Mouse (Mus musculus): ENCODE measurements around the gene Srpk1.

The Srpk1 gene

DNA sequence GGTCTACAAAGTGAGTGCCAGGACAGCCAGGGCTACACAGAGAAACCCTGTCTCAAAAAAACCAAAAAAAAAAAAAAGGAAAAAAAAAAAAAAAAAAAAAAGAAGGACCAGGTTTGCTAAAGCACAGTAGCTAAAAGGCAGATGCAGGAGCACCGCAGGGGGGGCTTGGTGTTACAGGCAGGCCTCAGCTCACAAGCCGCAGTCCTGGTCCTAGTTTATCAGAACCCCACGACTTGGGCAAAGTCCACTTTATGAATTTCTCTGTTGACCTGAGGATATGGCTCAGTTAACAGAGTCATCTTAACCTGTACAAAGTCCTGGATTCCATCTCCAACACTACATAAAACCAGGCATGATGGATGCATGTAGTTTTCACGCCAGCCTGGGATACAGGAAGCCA lies 7.2 kb downstream of the Srpk1 start:
- no peak for DNase-seq (ENCODE audit: low spot score in 2 of 2)

- no peak for DNase-seq (ENCODE audit: low spot score in 2 of 2)
These were observed 9.4 kb downstream of the Srpk1 start for GRCm38 (mm10) chr17:28613096-28613495.

- DNase-seq (ENCODE audit: low spot score in 2 of 2), result no peak
These were observed 9.9 kb downstream of the Srpk1 start for GRCm38 (mm10) chr17:28612603-28613002.

DNA sequence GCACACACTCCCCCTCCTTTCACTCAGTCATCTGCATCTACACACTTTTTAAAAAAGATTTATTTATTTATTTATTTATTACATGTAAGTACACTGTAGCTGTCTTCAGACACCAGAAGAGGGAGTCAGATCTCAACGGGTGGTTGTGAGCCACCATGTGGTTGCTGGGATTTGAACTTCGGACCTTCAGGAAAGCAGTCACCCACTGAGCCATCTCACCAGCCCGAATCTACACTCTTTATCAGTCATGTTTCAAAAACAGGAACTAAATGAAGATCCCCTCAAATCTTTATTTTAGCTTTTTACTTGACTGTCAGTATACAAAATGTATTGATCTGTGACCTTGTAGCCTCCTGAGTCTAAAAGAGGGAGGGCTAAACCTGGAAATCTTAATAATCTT lies 13.0 kb downstream of the Srpk1 start:
- DNase-seq (ENCODE audit: low spot score in 2 of 2), result no peak

- DNase-seq (ENCODE audit: low spot score in 2 of 2), result no peak
These were observed 20.8 kb downstream of the Srpk1 start for GRCm38 (mm10) chr17:28601557-28602250.

GRCm38 (mm10) chr17:28600780-28601179 lies 21.7 kb downstream of the Srpk1 start:
- no peak for DNase-seq (ENCODE audit: low spot score in 2 of 2)

DNA sequence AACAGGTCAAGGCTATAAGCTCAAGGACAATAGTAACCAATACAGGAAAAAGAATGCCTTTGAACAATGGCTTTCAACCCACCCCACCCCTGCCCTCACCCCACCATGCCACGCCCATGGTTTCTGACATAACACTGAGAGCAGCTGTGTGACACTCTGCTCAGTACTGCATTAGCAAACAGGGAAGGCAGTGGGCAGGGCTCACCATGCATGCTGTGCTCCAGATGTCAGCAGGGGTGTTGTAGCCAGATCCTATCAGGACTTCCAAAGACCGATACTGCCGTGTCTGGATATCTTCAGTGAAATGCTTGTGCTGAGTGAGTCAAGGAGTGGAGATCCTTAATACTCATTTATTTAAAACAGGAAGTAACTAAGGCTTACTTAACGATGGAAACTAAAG lies 28.5 kb downstream of the Srpk1 start:
- DNase-seq (ENCODE audit: low spot score in 2 of 2), result no peak

GRCm38 (mm10) chr17:28592998-28593397 lies 29.5 kb downstream of the Srpk1 start:
- peak; percentile 31 to 75 for DNase-seq (ENCODE audit: low spot score in 2 of 2)

- DNase-seq (ENCODE audit: low spot score in 2 of 2), result no peak
These were observed 31.0 kb downstream of the Srpk1 start for GRCm38 (mm10) chr17:28591476-28591875.

DNA sequence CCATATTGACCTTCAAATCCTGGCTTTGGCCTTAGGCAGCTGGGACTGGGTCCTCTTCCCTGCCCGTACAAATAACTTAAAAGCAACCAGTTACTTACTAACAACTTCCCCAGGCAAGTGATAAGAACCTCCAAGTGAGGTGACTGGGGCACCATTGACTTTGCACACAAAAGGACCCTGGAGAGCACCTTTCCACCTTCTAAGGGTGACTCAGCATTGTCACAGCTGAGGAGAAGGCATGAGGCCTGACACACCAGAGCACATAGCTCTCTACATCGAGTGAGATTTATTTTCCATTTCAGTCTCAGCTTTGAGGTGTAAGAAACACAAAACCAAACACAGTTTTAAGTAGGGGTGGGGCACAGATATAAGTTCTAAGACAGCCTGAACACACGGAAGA lies 31.9 kb downstream of the Srpk1 start:
- DNase-seq (ENCODE audit: low spot score in 2 of 2), result no peak

- DNase-seq (ENCODE audit: low spot score in 2 of 2), result no peak
These were observed 33.9 kb downstream of the Srpk1 start for GRCm38 (mm10) chr17:28588591-28588990.

- no peak for DNase-seq (ENCODE audit: low spot score in 2 of 2)
These were observed 36.0 kb downstream of the Srpk1 start for GRCm38 (mm10) chr17:28586509-28586908.

DNA sequence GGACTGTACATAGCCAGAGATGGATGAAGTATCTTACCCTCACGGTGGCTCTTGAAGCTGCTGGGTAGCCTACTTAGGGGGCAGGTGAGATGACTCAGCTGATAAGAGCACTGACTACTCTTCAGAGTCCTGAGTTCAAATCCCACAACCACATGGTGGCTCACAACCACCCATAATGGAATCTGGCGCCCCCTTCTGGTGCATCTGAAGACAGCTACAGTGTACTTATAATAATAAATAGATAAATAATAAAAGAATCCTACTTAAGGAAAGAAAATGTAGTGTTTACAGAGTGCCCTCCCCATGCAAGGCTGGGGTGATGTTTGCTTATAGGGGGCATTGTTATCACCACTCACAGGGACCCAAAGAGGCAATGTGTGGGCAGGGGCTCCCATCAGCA lies 41.5 kb downstream of the Srpk1 start:
- DNase-seq (ENCODE audit: low spot score in 2 of 2), result no peak

DNA sequence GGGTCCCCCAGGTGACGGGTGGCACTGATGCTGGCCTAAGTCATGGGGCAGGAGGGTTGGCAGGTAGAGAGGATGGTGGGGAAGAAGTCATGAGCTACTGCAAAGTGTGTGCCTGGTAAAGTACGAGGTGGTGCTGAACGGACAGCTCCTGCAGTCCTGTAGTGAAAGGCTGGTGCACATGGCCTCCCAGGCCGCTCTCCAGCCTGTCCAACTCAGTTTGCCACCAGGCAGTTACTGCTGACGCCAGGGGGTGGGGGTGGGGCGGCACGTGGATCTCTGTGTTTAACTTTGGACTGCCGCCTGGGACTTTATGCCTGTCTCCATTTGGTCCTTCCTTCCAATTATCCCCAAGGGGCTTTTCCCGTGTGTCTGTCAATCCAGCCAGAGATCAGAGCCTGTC lies 42.1 kb downstream of the Srpk1 start:
- no peak for DNase-seq (ENCODE audit: low spot score in 2 of 2)

GRCm38 (mm10) chr17:28575244-28576125 lies 47.0 kb downstream of the Srpk1 start, which contains the start of gene Lhfpl5:
TSS of gene Lhfpl5 (plus strand) at chr17:28575641.
- DNase-seq (ENCODE audit: low spot score in 2 of 2), result no peak

DNA sequence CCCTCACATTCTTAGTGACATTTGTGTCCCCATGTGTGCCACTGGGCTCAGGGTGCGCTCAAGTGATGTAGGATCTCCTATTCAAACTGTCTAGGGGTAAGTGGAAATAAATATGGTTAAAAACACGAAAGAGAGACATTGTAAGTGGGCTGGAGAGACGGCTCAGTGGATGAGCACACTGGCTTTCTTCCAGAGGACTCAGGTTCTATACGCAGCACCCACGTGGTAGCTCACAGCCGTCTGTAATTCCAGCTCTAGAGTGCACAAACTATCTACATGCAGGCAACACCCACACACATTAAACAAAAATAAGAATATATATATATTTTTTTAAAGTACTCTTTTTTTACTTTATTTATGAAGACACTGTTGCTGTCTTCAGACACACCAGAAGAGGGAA lies 49.6 kb downstream of the Srpk1 start:
- no peak for DNase-seq (ENCODE audit: low spot score in 2 of 2)

GRCm38 (mm10) chr17:28572521-28572920 lies 50.0 kb downstream of the Srpk1 start:
- DNase-seq (ENCODE audit: low spot score in 2 of 2), result no peak

GRCm38 (mm10) chr17:28571868-28572267 lies 50.6 kb downstream of the Srpk1 start:
- DNase-seq (ENCODE audit: low spot score in 2 of 2), result no peak

DNA sequence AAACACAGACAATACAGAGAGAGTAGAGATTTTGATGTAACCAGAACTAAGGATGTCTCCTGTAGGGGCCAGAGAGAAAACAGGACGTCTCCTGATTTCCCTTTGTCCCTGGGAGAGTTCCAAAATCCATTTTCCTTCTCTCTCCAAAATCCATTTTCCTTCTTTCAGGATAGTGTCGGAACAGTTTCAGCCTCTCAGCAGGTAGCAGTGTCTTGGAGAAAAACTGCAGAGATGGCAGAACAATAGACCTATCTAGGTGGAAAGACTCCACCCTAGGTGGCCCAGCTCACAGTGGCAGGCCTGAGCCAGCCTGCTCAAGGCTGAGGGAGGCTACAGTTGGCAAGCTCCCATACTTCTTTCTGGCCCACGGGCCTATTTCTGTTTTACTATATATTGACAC lies 55.0 kb downstream of the Srpk1 start:
- no peak for DNase-seq (ENCODE audit: low spot score in 2 of 2)

DNA sequence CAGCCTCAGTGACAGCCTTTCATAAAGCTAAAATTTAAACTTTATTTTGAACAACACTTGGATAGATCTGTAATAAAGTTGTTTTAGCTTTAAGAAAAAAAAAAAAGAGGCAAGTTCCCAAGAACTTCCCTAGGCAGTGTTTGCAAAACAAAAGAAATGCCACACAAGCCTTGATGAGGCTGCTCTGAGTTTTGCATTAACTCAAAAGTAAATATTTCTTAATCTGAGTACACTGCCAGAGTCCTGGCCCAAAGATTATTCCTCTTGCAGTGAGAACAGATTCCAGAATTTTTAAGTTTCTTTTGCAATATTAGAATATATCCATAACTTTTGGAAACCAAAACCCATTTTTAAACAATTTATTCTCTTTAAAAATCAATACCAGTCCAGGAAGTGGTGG lies 57.3 kb downstream of the Srpk1 start:
- no peak for DNase-seq (ENCODE audit: low spot score in 2 of 2)

GRCm38 (mm10) chr17:28561613-28562012 lies 60.9 kb downstream of the Srpk1 start:
- no peak for DNase-seq (ENCODE audit: low spot score in 2 of 2)

GRCm38 (mm10) chr17:28560598-28560997 lies 61.9 kb downstream of the Srpk1 start, which contains the start of gene Clps:
TSS of gene Clps (minus strand) at chr17:28560766.
- no peak for DNase-seq (ENCODE audit: low spot score in 2 of 2)

DNA sequence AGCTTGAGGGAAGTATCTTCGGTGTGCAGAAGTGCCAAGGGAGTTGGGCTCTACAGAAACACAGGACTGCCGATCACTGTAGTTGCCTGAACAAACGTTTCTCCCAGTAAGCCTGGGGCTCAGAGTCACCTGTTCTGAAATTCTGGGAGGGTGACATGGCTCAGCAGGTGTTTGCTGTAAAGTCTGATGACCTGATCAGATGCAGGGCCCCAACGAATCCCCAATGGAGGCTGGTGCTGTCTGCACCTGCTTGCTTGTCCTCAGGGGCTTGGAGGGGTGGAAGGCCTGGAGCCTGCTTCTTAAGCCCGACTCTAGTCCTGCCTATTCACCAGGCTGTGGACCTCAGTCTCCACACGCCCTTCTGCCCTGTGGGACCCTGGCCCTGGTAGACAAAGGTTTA lies 64.7 kb downstream of the Srpk1 start:
- DNase-seq (ENCODE audit: low spot score in 2 of 2), result no peak

All from left cerebral cortex, adult 9 months (tissue).